Mouse (Mus musculus) hindbrain, postnatal 0 days (tissue): ENCODE measurements around the gene Vps26c. TPM values are rescaled to one million over a fixed set of nuclear protein-coding genes. Genes with fewer than 3 reads are reported as not detected.
A peak's percentile ranks its signal among the peaks of the same experiment; 100 is the strongest.

ENCODE experiments used
- ATAC-seq: fragments of 200-750 bp; cut with Nextera tagmentation; 2 replicates; pipeline ENCODE4 v1.8.0; 2017; ENCODE audit warnings: mild to moderate bottlenecking, moderate TSS enrichment, moderate library complexity
- DNase-seq: peaks from one replicate; pipeline ENCODE4 v3.0.0-alpha.2; 2015; ENCODE audit warnings: low spot score
- H3K27ac ChIP-seq: fragments of 300-500 bp; sonication (generic); 2 replicates; pipeline ENCODE4 v1.5.1; 2014; ENCODE audit warnings: mild to moderate bottlenecking
- H3K27me3 ChIP-seq: fragments of 300-500 bp; sonication (generic); 2 replicates; pipeline ENCODE4 v1.6.1; 2014; ENCODE audit warnings: low read length, mixed read lengths; ENCODE audit not compliant: insufficient read depth
- H3K36me3 ChIP-seq: fragments of 300-500 bp; sonication (generic); 2 replicates; pipeline ENCODE4 v1.6.1; 2014; ENCODE audit warnings: low read length, mixed read lengths; ENCODE audit not compliant: insufficient read depth
- H3K4me1 ChIP-seq: fragments of 300-500 bp; sonication (generic); 2 replicates; pipeline ENCODE4 v1.6.1; 2014; ENCODE audit warnings: antibody characterized with exemption, low read length, mixed read lengths; ENCODE audit not compliant: insufficient read depth
- H3K4me2 ChIP-seq: fragments of 300-500 bp; sonication (generic); 2 replicates; pipeline ENCODE4 v1.6.1; 2014; ENCODE audit warnings: low read depth, mild to moderate bottlenecking, low read length, moderate library complexity, mixed read lengths
- H3K4me3 ChIP-seq: fragments of 300-500 bp; sonication (generic); 2 replicates; pipeline ENCODE4 v1.5.1; 2014; ENCODE audit warnings: low read length
- H3K9ac ChIP-seq: fragments of 300-500 bp; sonication (generic); replicated peaks from 2 replicates; pipeline ENCODE4 v1.6.1; 2014; ENCODE audit warnings: mild to moderate bottlenecking, low read length, moderate library complexity, mixed read lengths
- H3K9me3 ChIP-seq: fragments of 300-500 bp; sonication (generic); 2 replicates; pipeline ENCODE4 v1.6.1; 2016; ENCODE audit warnings: low read length, mixed read lengths
- CTCF ChIP-seq: IDR thresholded peaks from 2 replicates; pipeline ENCODE4 v1.5.1; 2016; ENCODE audit warnings: antibody characterized with exemption, control low read depth, low read depth
- WGBS: fragments of 180-500 bp; shearing (Covaris S2); extraction: QIAGEN DNeasy Blood & Tissue Kit; methylation state at CpG from one replicate; pipeline ENCODE4 v1.1.7; 2014; 5-methylcytosine and 5-hydroxymethylcytosine counted together
- polyA plus RNA-seq: library from polyadenylated mRNA; unstranded; fragments of >200 nt; fragmentation: Nextera tagmentation; extraction: Ambion mirVana; gene quantifications from 2 replicates; pipeline ENCODE4 v1.2.1, GENCODE M21; 2015
- total RNA-seq: library from RNA; depleted of rRNA; stranded (reverse); fragments of >200 nt; gene quantifications from 2 replicates; pipeline ENCODE4 v1.2.3, GENCODE M21; 2014

The Vps26c gene
- total and polyA plus RNA-seq, 2 experiments from 2014 or later: 59.6 to 68.1 TPM

DNA sequence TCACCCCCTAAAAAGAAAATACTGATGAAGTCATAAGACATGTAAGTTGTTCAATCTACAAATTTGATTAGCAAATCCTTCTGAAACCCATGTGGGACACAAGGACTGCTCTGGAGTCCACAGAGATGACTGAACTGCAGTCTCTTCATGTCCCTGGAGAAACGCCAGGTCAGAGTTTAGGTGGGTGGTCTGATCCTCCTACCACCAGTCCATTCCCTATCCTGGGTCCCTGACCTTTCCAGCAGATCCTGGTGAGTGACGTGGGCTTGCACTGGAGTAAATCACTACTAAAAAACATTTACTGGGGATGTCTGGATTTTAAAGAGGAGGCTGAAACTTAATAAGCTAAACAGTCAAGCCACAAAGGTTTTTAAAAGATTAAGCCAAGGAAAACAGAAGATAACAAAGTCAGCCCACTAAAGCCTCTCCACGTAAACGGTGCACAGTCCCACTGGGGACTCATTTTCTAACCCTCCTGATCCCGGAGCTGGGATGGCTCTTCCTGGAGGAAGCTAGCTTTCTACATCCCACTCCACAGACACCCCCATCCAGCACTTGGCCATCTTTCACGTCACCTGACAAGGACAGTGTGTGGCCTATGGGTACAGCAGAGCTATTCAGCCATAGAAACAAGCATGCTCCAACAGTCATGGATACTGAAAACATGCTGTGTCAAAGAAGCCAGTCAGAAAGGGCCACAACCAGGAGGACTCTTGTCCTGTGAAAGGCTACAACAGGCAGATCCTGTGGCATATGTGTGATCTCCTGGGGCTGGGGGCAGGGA is 2.8 kb downstream of the Vps26c start:
- DNase-seq: peak; percentile 13
- 55% methylated on average over 6 of the region's 6 CpGs for WGBS
- Histone ChIP-seq H3K27me3 (no peaks in the 10 kb centered on the region), H3K4me3 (no peak overlapping the region), H3K27ac (no peak overlapping the region; the same call in 1 of the 2 replicates), H3K9ac (no peak overlapping the region), H3K9me3 (no peaks in the 10 kb centered on the region), H3K36me3 (no peaks in the 10 kb centered on the region), H3K4me2 (no peak overlapping the region), H3K4me1 (peaks cover 10% of the 10 kb centered on the region; the same call in 1 of the 2 replicates)
- no peak for ATAC-seq
- no peak for TF ChIP-seq CTCF

DNA sequence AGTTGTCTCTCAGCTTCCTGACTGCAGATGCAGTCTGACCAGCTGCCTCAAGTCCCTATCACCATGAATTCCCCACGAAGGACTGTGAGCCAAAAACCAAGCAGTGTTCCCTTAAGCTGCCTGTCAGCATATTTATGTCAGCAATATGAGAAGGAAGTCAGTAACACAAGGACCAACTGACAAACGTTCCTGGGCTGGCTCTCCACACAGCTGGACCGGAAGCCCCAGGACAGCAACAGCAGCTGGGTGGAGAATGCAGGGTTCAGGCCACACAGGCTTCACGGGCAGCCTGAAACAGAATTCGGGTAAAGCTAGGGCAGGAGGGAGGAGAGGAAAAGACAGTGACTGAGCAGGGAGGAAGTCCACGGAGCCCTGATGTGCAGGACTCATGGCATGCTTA is 7.6 kb downstream of the Vps26c start:
- Histone ChIP-seq H3K4me3 (no peak overlapping the region), H3K4me2 (no peak overlapping the region), H3K27ac (peak overlapping the region; percentile 48; the same call in 1 of the 2 replicates), H3K27me3 (no peaks in the 10 kb centered on the region), H3K9me3 (no peaks in the 10 kb centered on the region), H3K9ac (no peak overlapping the region), H3K36me3 (no peaks in the 10 kb centered on the region; the same call in 1 of the 2 replicates), H3K4me1 (no peaks in the 10 kb centered on the region)
- DNase-seq: no peak
- WGBS: 69% methylated on average over 6 of the region's 6 CpGs
- no peak for TF ChIP-seq CTCF
- no peak for ATAC-seq

DNA sequence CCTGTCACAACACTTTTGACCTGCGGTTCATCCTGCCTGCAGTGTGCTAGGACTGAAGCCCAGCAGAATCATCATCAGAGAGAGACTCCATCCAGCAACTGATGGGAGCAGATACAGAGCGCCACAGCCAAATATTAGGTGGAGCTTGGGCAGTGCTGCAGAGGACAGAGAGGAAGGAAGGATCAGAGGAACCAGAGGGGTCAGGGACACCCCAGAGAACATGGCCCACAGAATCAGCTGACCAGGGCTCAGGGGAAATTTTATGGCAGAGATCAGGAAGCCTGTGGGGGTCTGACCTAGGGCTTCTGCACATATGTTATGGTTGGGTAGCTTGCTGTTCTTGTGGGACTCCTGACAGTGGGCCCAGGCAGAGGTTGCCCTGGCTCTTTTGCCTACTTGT is 9.0 kb downstream of the Vps26c start:
- Histone ChIP-seq H3K4me3 (no peak overlapping the region), H3K9me3 (no peaks in the 10 kb centered on the region), H3K36me3 (no peaks in the 10 kb centered on the region; the same call in 1 of the 2 replicates), H3K4me2 (no peak overlapping the region), H3K27me3 (no peaks in the 10 kb centered on the region), H3K27ac (no peak overlapping the region), H3K9ac (no peak overlapping the region), H3K4me1 (no peaks in the 10 kb centered on the region)
- WGBS: 94% methylated on average over 2 of the region's 2 CpGs
- DNase-seq: no peak
- ATAC-seq: no peak
- TF ChIP-seq CTCF: no peak

DNA sequence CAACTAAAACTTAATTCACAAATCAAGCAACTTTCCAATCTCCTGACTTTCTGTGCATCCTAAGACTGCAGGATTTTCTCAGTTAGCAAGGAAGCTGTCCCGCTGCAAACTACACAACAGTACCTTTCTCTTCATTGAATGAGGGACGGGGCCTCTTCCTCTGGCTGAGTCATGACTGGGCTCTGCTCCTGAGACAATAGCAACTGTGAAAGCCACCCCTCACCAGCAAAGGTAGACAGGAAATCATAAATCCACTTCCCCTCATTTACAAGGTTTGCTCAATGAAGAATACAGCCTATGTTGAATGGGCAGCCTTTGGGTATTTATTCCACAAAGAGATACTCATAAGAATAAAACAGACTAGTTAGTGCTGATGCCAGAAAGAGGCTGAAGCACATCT is 16.6 kb downstream of the Vps26c start:
- Histone ChIP-seq H3K4me2 (no peak overlapping the region), H3K9ac (no peak overlapping the region), H3K9me3 (no peaks in the 10 kb centered on the region), H3K36me3 (peaks cover 24% of the 10 kb centered on the region; the same call in 1 of the 2 replicates), H3K4me3 (no peak overlapping the region), H3K27me3 (no peaks in the 10 kb centered on the region), H3K4me1 (no peaks in the 10 kb centered on the region), H3K27ac (no peak overlapping the region)
- no peak for TF ChIP-seq CTCF
- DNase-seq (no peak), ATAC-seq (no peak)
- 82% methylated on average over 2 of the region's 2 CpGs for WGBS

DNA sequence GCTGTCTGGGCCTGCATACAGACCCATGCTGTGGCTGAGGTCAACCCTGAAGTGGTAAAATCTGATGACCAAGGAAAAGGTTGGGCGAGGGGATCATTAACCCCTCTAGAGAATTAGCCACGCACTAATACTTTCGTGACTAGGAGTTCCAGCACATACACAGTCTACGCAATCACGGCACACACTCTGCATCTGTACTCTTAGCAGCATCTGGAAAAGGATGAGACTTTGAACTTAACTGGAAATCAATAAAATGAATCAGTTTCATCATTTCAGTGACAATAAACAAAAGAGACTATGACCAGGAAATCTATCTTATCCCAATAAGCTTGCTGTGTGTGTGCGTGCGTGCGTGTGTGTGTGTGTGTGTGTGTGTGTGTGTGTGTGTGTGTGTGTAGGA is 17.9 kb downstream of the Vps26c start:
- Histone ChIP-seq H3K36me3 (peaks cover 36% of the 10 kb centered on the region; the same call in 1 of the 2 replicates), H3K4me3 (no peak overlapping the region), H3K9me3 (no peaks in the 10 kb centered on the region), H3K27ac (no peak overlapping the region), H3K9ac (no peak overlapping the region), H3K4me1 (no peaks in the 10 kb centered on the region), H3K4me2 (no peak overlapping the region), H3K27me3 (no peaks in the 10 kb centered on the region)
- no peak for ATAC-seq
- 92% methylated on average over 8 of the region's 8 CpGs for WGBS
- DNase-seq: no peak
- no peak for TF ChIP-seq CTCF

DNA sequence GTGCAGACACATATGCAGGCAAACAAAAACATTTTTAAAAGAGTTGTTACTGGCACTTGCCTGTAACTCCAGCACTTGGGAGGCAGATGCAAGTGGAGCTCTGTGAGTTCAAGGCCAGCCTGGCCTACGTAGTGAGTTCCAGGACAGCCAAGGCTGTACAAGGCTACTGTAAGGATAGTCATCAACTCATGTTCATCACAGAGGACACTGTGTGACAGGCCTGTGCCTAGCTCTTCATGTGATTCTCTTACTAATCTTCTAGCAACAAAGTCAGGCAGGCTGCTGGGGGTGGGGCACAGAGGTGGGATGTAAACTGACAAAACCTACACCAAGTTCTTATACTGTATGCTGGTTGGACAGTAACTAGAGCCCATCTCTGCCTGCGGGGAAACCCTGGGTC is 19.6 kb downstream of the Vps26c start:
- ATAC-seq (no peak), DNase-seq (no peak)
- Histone ChIP-seq H3K4me2 (no peak overlapping the region), H3K4me1 (no peaks in the 10 kb centered on the region), H3K9me3 (no peaks in the 10 kb centered on the region), H3K27ac (no peak overlapping the region), H3K9ac (no peak overlapping the region), H3K4me3 (no peak overlapping the region), H3K27me3 (no peaks in the 10 kb centered on the region), H3K36me3 (peaks cover 42% of the 10 kb centered on the region)
- no peak for TF ChIP-seq CTCF
- WGBS: 95% methylated on average over 2 of the region's 2 CpGs

DNA sequence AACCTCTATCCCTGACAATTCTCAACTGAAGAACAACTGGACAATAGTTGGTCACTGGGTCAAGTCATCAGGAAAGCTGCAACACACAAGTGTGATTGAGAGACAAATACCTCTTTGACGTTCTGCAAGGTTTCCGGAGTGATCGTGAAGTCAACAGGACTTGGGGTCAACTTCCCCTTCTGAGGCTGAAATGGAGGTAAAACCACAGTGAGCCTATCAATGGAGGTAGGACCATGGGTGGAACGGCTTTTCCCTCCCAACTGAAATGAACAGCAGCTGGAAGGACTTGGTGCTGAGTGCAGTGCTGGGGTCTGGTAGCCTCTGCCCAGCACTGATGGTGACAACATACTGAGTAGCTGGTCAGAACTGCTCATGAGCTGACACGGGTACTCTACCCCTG is 22.4 kb downstream of the Vps26c start:
- no peak for TF ChIP-seq CTCF
- WGBS: 95% methylated on average over 5 of the region's 5 CpGs
- Histone ChIP-seq H3K4me2 (no peak overlapping the region), H3K4me1 (no peaks in the 10 kb centered on the region), H3K9me3 (no peaks in the 10 kb centered on the region), H3K27me3 (no peaks in the 10 kb centered on the region), H3K27ac (no peak overlapping the region), H3K9ac (no peak overlapping the region), H3K4me3 (no peak overlapping the region), H3K36me3 (peaks cover 52% of the 10 kb centered on the region)
- DNase-seq (no peak), ATAC-seq (no peak)
